Mouse (Mus musculus) C2C12 (cell line): ENCODE results near the gene Hoxb3. TPM values are rescaled to one million over a fixed set of nuclear protein-coding genes. Genes with fewer than 3 reads are reported as not detected.
A peak's percentile ranks its signal among the peaks of the same experiment; 100 is the strongest.

ENCODE experiments used
- H3K27me3 ChIP-seq: one replicate; pipeline ENCODE4 v1.6.1; 2011; ENCODE audit not compliant: control insufficient read depth, insufficient read depth, insufficient read length
- H3K36me3 ChIP-seq: one replicate; pipeline ENCODE4 v1.6.1; 2011; ENCODE audit not compliant: control insufficient read depth, insufficient read depth
- H3K4me3 ChIP-seq: one replicate; pipeline ENCODE4 v1.5.1; 2011; ENCODE audit warnings: mild to moderate bottlenecking, control low read depth; ENCODE audit not compliant: poor library complexity, insufficient read depth, severe bottlenecking
- H3K79me2 ChIP-seq: one replicate; pipeline ENCODE4 v1.6.1; 2011; ENCODE audit not compliant: control insufficient read depth, insufficient read depth
- H3K79me3 ChIP-seq: one replicate; pipeline ENCODE4 v1.6.1; 2011; ENCODE audit warnings: low read depth, control low read depth
- H3ac ChIP-seq: one replicate; pipeline ENCODE3; 2011; ENCODE audit warnings: low read depth; ENCODE audit not compliant: control insufficient read depth, insufficient read length
- CEBPB ChIP-seq: IDR thresholded peaks from one replicate; pipeline ENCODE4 v1.6.1; 2011; ENCODE audit warnings: low read depth, mild to moderate bottlenecking, control low read depth, moderate library complexity
- CTCF ChIP-seq: IDR thresholded peaks from one replicate; pipeline ENCODE4 v1.5.1; 2011; ENCODE audit not compliant: control insufficient read depth, insufficient read depth, insufficient read length
- FOSL1 ChIP-seq: IDR thresholded peaks from one replicate; pipeline ENCODE4 v1.8.0; 2011; ENCODE audit warnings: mild to moderate bottlenecking, low read length; ENCODE audit not compliant: poor library complexity, insufficient read depth, severe bottlenecking
- MAX ChIP-seq: IDR thresholded peaks from one replicate; pipeline ENCODE4 v1.6.1; 2011; ENCODE audit warnings: mild to moderate bottlenecking, control low read depth
- MYOD1 ChIP-seq: IDR thresholded peaks from one replicate; pipeline ENCODE4 v1.6.1; 2011; ENCODE audit warnings: low read depth; ENCODE audit not compliant: control insufficient read depth, insufficient read length
- MYOG ChIP-seq: IDR thresholded peaks from one replicate; pipeline ENCODE4 v1.6.1; 2011; ENCODE audit not compliant: control insufficient read depth, insufficient read length; ENCODE audit errors: extremely low read depth
- USF1 ChIP-seq: IDR thresholded peaks from one replicate; pipeline ENCODE4 v1.6.1; 2011; ENCODE audit warnings: low read depth, mild to moderate bottlenecking, control low read depth, moderate library complexity
- polyA plus RNA-seq: library from polyadenylated mRNA; unstranded; fragments of >200 nt; fragmentation: generic; extraction: Trizol; gene quantifications from one replicate; pipeline ENCODE4 v1.2.1, GENCODE M21; 2012; ENCODE audit warnings: missing spikeins

The Hoxb3 gene
- polyA plus RNA-seq, 1 experiment = not detected

DNA sequence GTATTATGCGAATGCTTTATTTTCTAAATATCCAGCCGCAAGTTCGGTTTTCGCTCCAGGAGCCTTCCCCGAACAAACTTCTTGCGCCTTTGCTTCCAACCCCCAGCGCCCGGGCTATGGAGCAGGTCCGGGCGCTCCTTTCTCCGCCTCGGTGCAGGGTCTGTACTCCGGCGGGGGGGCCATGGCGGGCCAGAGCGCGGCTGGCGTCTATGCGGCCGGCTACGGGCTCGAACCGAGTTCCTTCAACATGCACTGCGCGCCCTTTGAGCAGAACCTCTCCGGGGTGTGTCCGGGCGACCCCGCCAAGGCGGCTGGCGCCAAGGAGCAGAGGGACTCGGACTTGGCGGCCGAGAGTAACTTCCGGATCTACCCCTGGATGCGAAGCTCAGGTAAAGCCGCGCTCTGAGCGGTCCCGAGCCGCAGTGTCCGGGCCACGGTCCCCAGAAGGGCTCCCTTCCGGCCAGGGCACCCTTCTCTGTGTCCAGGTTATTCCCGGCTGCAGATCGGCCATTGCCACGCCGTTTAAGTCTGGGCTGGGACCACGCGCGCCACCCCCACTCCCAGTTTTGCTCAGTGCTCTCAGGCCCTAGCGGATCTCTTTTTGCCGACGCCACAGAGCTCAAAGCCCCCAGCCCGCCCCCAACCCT is 36.3 kb upstream of the Hoxb3 start:
- Histone ChIP-seq H3K4me3 (no peak overlapping the region), H3K79me2 (no peaks in the 10 kb centered on the region), H3ac (peak overlapping the region; percentile 42), H3K27me3 (peaks cover 91% of the 10 kb centered on the region), H3K79me3 (no peaks in the 10 kb centered on the region), H3K36me3 (no peaks in the 10 kb centered on the region)
- TF ChIP-seq FOSL1 (no peak), MYOG (no peak), CEBPB (no peak)

DNA sequence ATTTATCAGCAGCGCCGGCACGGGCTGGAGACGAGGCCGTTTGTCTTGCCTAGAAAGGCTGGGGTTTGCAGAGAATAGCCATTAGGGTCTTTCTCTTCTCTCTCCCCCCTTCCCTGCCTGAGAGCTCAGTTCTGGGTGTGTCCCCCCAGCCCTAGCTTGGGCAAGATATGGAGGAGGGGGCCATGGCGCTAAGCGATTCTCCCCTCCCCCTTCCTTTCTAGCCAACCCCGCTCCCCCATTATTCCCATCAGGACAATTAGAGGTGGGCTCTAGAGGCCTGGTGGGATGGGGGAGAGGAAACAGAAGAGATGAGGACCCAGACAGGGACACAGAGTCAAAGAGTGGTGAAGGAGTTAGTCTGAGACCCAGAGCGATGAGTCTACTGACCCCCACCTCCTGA is 35.7 kb upstream of the Hoxb3 start:
- no peak overlapping the region for H3K4me3 ChIP-seq

DNA sequence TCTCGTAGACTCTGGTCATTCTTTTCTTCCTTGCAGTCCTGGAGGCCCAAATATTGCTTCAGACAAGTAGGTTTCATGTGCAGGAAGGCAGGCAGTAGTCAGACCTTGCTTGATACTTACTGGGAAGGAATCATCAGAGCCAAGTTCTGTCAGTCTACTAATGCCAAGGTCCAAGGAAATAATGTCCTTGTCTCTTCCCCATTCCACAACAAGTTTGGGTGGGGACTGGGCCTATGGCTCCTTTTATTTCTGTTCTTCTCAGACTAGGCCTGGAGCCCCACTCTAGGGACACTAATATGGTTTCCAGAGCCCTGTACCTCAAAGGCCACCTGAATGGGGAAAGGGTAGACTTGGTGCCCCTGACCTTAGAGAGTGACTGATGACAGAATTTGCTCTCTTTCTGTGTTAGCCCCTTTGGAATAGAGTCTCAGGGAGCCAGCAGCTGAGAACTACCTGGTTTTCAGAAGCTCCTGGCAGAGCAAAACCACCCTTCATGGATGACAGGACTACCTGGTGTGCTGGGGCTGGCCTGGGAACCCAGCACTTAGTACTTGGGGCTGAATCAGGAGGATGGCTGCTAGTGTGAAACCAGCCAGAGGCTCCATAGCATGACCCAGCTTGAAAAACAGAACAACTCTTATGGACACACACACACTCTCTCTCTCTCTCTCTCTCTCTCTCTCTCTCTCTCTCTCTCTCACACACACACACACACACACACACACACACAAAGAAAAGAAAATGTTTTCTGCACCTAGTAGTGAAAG is 34.5 kb upstream of the Hoxb3 start:
- Histone ChIP-seq H3K36me3 (no peaks in the 10 kb centered on the region), H3ac (no peak overlapping the region), H3K4me3 (no peak overlapping the region), H3K79me3 (no peaks in the 10 kb centered on the region), H3K79me2 (no peaks in the 10 kb centered on the region), H3K27me3 (peaks cover 92% of the 10 kb centered on the region)
- TF ChIP-seq CEBPB = no peak
- TF ChIP-seq USF1 = no peak
- no peak for TF ChIP-seq MYOG
- TF ChIP-seq MAX = no peak
- TF ChIP-seq CTCF = no peak

More for the DNA sequence above, 35.7 kb upstream of the Hoxb3 start:
- Histone ChIP-seq H3K27me3 (peaks cover 90% of the 10 kb centered on the region), H3K79me2 (no peaks in the 10 kb centered on the region), H3K36me3 (no peaks in the 10 kb centered on the region), H3K79me3 (no peaks in the 10 kb centered on the region), H3ac (no peak overlapping the region)
- no peak for TF ChIP-seq MAX
- TF ChIP-seq MYOG = no peak
- TF ChIP-seq FOSL1 = no peak
- TF ChIP-seq CEBPB = no peak
- no peak for TF ChIP-seq MYOD1
- TF ChIP-seq USF1 = no peak
- no peak for TF ChIP-seq CTCF

GRCm38 (mm10) chr11:96289293-96289692 is 33.8 kb upstream of the Hoxb3 start:
- no peaks in the 10 kb centered on the region for H3K79me3 ChIP-seq
- no peak for TF ChIP-seq MAX
- TF ChIP-seq CTCF = no peak
- TF ChIP-seq MYOG = no peak
- no peak for TF ChIP-seq CEBPB
- no peak for TF ChIP-seq MYOD1
- no peak for TF ChIP-seq USF1
- TF ChIP-seq FOSL1 = no peak
- peaks cover 90% of the 10 kb centered on the region for H3K27me3 ChIP-seq
- no peaks in the 10 kb centered on the region for H3K36me3 ChIP-seq
- H3K4me3 ChIP-seq = no peak overlapping the region
- H3ac ChIP-seq = no peak overlapping the region
- no peaks in the 10 kb centered on the region for H3K79me2 ChIP-seq

- TF ChIP-seq FOSL1 (no peak), MAX (no peak), MYOD1 (no peak), MYOG (no peak), CTCF (no peak), USF1 (no peak), CEBPB (no peak)
- no peak overlapping the region for H3ac ChIP-seq
- H3K79me3 ChIP-seq = no peaks in the 10 kb centered on the region
- H3K36me3 ChIP-seq = no peaks in the 10 kb centered on the region
- H3K79me2 ChIP-seq = no peaks in the 10 kb centered on the region
- peaks cover 90% of the 10 kb centered on the region for H3K27me3 ChIP-seq
- H3K4me3 ChIP-seq = no peak overlapping the region
Measured at GRCm38 (mm10) chr11:96289837-96290236, 33.3 kb upstream of the Hoxb3 start.

- no peaks in the 10 kb centered on the region for H3K79me3 ChIP-seq
- no peak overlapping the region for H3K4me3 ChIP-seq
- no peaks in the 10 kb centered on the region for H3K36me3 ChIP-seq
- no peak overlapping the region for H3ac ChIP-seq
- H3K27me3 ChIP-seq = peaks cover 90% of the 10 kb centered on the region
- no peaks in the 10 kb centered on the region for H3K79me2 ChIP-seq
- TF ChIP-seq FOSL1 = no peak
- TF ChIP-seq USF1 = no peak
- TF ChIP-seq MYOG = no peak
- TF ChIP-seq CEBPB = no peak
- TF ChIP-seq MAX = no peak
- TF ChIP-seq CTCF = no peak
- TF ChIP-seq MYOD1 = no peak
Measured at GRCm38 (mm10) chr11:96290705-96291355, 32.3 kb upstream of the Hoxb3 start.
